Mouse (Mus musculus) liver, postnatal 0 days (tissue): ENCODE measurements around the gene Capn10.
A peak's percentile ranks its signal among the peaks of the same experiment; 100 is the strongest.
"Not testable (repeated sequence)": the region's sequence is repeated elsewhere in the genome, so short reads cannot be mapped to it uniquely, and the experiment has no call there.

ENCODE experiments used
- CTCF ChIP-seq: sonication (generic); IDR thresholded peaks from 2 replicates; pipeline ENCODE4 v1.5.1; 2016; ENCODE audit warnings: antibody characterized with exemption, low read depth
- EP300 ChIP-seq: IDR thresholded peaks from 2 replicates; pipeline ENCODE4 v1.6.1; 2016; ENCODE audit warnings: antibody characterized with exemption, low read depth, mild to moderate bottlenecking

GRCm38 (mm10) chr1:92956571-92957335, 22.6 kb downstream of the Capn10 start:
- TF ChIP-seq CTCF = peak; percentile 73
- TF ChIP-seq EP300 = not testable (repeated sequence)
